Mouse (Mus musculus) mouse trophoblast stem cell (cell line): Measurements from ENCODE around the gene Cbx3.
"Not testable (repeated sequence)": the region's sequence is repeated elsewhere in the genome, so short reads cannot be mapped to it uniquely, and the experiment has no call there.

Source experiments
- in situ Hi-C, 2 experiments: fragments of 300-500 bp; cut with MseI, MboI; formaldehyde crosslinking; loops; 2 replicates in 1 of 2; 3 replicates in 1 of 2; pipeline ENCODE4 v1.15.1; 2025

The Cbx3 gene

DNA sequence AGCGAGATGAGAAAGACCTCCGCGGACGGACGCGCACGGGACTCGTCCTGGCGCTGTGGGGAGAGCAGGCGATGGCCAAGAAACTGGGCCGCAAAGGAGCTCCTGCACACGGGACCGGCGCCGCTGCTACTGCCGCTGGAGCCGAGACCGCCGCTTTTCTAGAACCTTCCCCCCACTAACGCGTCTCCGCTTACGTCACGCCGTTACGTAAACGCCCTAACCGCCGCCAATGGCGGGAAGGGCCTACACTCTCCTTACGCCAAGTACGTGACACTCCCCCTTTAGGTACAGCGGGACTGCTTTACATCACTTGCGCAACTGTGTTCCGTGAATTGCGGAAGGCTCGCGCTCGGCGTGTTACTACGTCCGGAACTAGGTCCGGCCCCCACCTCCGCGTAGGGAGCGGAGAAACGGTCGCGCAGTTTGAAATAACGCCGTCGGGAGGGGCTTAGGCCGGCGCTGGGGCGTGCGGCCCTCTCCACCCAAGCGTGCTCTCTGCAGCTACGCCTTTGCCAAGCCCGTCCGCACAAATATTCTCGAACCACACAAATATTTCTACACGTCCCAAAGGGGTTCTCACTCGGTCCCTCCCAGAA, 347 bp upstream of the Cbx3 start, which contains the start of gene Hnrnpa2b1:
Gene Hnrnpa2b1, minus strand, starts transcription at position 180 of the 596 bp plus-strand sequence.
- in situ Hi-C loops, result no loop called here

DNA sequence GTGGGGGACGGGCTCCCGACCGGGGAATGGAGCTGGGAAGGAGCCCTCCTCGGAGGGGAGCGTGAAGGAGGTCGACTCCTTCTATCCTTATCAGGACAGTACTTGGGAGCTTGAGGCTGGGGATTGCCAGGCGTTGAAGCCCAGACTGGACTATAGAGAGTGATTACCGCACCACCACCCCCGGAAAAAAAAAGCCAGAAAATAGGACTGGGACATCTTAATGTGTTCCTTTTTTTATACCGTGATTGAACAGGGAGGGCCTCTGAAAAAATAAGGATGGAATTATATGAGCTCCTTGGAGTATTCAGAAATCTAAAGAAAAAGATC, 982 bp downstream of the Cbx3 start:
- in situ Hi-C loops, result no loop called here

DNA sequence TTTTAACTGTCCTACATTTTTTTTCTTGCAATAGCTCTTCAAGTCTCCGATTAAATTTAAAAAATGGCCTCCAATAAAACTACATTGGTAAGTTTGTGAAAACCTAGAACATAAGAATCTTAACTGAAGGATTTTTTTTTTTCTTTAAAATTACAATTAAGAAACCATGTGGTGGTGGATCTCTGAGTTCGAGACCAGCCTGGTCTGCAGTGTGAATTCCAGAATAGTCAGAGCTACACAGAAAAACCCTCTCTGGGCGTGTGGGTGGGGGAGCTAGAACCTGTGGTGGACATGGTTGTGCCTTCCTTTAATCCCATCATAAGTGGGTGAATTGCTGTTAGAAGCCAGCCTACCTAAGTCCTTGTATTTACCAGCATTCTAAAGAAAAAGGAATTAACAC, 1.6 kb downstream of the Cbx3 start:
- in situ Hi-C loops, result no loop called here

GRCm38 (mm10) chr6:51472213-51472612, 2.1 kb downstream of the Cbx3 start:
- in situ Hi-C loops, result no loop called here

GRCm38 (mm10) chr6:51479136-51479731, 9.1 kb downstream of the Cbx3 start:
- in situ Hi-C loops, result no loop called here

DNA sequence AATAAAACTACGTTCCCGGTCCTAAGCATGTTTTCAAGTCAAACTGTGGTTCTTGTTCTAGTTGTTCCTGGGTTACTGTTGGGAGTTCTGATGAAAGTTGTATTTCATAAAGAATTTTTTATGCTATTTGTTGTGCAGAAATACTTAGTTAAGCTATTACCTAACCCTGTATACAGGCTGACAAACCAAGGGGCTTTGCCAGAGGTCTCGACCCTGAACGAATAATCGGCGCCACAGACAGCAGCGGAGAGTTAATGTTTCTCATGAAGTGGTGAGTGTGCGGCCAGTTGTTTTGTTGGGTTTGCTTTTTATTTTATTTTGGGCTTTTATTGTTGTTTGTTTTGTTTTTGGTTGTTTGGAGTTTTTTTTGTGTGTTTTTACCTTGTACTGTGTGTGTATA, 11.4 kb downstream of the Cbx3 start:
- in situ Hi-C loops, result no loop called here

DNA sequence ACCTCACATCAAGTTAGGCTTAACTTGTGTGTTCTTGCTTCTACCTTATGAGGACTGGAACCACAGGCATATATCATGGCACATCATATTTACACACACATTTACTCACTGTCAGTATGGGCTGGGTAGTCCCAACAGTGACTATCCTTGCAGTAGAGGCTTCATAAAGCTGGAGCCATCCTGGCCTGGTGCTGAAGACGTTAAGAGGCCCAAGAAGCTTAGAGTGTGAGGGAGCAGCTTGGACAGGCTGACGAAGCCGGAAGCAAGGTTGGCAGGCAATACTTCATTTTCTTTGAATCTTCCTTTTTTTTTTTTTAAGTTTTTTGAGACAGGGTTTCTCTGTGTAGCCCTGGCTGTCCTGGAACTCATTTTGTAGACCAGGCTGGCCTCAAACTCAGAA, 13.7 kb downstream of the Cbx3 start:
- in situ Hi-C loops, result no loop called here

DNA sequence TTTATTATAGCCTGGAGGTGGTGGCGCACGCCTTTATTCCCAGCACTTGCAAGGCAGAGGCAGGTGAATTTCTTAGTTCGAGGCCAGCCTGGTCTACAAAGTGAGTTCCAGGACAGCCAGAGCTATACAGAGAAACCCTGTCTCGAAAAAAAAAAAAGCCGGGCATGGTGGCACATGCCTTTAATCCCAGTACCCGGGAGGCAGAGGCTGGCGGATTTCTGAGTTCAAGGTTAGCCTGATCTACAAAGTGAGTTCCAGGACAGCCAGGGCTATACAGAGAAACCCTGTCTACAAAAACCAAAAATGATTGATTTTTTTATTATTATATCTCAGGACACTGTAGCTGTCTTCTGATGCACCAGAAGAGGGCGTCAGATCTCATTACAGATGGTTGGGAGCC, 14.4 kb downstream of the Cbx3 start:
- in situ Hi-C loops, result not testable (repeated sequence)

GRCm38 (mm10) chr6:51485646-51486045, 15.5 kb downstream of the Cbx3 start:
- in situ Hi-C loops, result no loop called here

- in situ Hi-C loops, result no loop called here
Measured at GRCm38 (mm10) chr6:51486076-51486710, 16.0 kb downstream of the Cbx3 start.

DNA sequence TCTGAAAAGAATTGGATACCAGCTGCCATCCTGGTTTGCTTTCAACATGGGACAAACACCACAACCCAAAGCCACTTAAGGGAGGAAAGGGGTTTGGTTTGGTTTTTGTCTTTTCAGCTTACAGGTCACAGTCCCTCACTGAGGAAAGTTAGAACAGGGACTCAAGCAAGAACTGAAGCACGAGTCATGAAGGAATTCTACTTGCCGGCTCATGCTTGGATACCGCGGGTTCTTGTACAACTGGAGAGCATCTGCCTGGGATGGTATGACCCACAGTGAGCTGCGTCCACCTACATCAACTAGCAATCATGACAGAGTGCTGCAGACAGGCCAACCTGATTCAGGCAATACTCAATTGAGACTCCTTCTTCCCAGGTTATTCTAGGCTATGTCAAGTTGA, 16.6 kb downstream of the Cbx3 start:
- in situ Hi-C loops, result no loop called here

- in situ Hi-C loops, result no loop called here
Measured at GRCm38 (mm10) chr6:51489787-51490186, 19.6 kb downstream of the Cbx3 start.

DNA sequence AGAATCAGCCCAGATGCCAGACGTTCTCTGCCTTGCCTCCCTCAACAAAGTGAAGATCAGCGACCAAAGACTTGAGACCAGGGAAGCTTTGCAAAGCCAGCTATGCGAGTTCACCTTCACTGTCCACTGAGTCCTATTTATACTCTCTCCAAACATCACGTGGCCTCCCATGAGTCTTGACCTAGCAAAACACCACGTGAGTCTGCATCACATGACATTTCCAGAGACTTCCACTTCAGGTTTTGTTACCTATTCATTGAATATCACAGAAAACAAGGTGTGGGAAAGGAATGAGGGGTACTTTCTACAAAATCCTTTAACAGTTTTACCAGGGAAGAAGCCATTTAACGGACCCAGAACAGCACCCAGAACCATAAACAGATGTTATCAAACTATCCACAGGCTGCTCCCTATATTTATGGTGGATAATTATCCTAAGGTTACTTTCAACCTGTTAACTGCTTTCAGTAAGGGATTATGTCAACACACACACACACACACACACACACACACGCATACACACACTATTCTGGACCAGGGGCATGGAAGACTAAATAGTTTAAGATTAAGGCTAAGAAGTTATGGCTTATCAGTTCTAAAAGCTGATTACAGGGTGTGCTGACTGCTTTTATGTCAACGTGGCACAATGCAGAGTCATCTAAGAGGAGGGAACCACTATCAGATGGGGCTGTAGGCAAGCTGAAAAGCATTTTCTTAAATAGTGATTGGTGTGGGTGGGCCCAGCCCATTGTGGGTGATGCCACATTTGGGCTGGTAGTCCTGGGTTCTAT, 27.4 kb downstream of the Cbx3 start:
- in situ Hi-C loops, result no loop called here

GRCm38 (mm10) chr6:51505671-51506070, 35.5 kb downstream of the Cbx3 start:
- in situ Hi-C loops, result loop anchor here in 1 of 2 experiments (5.0 kb wide), 1 partner anchor 72 kb away; no protein-coding TSS in a partner anchor

GRCm38 (mm10) chr6:51507556-51507955, 37.4 kb downstream of the Cbx3 start:
- in situ Hi-C loops, result loop anchor here in 1 of 2 experiments (5.0 kb wide), 1 partner anchor 70 kb away; no protein-coding TSS in a partner anchor

DNA sequence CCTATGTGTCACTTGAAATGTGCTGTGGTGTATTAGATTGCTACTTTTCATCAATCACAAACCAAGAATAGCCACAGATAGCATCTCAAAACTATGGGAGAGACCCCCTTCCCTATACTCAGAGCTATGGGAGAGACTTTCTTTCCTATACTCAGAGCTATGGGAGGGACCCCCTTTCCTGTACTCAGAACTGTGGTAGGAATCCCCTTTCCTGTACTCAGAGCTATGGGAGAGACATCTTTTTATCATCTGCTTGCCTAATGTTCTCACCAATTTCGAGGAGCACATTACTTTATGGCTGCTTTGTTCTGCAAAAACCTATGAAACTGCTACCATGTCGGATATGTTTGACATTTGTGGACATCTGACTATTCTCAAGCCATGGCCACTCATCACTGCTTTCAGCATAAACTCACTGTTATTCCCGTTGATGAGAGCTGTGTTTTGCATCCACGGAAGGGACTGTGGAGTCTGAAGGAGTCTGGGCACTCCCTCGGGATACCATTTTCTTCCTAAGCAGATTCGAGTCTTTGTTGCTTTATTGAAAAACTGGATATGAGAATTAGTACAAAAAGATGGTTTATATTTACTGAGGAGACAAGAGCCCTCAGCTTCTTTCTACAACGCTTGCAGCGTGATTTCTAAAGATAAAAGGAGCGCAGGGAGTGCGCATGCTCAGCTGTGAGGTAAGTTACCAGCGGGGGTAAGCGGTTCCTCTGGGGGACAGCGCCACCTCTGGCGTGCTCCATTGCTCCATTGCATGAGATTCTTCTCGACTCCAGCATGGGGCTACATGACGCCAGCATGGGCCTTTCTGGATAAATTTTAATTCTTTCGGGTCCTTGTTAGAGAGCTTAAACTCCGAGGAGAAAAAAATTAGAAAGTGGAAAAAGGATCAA, 38.8 kb downstream of the Cbx3 start:
- in situ Hi-C loops, result loop anchor here in 1 of 2 experiments (5.0 kb wide), 1 partner anchor 68 kb away; no protein-coding TSS in a partner anchor

DNA sequence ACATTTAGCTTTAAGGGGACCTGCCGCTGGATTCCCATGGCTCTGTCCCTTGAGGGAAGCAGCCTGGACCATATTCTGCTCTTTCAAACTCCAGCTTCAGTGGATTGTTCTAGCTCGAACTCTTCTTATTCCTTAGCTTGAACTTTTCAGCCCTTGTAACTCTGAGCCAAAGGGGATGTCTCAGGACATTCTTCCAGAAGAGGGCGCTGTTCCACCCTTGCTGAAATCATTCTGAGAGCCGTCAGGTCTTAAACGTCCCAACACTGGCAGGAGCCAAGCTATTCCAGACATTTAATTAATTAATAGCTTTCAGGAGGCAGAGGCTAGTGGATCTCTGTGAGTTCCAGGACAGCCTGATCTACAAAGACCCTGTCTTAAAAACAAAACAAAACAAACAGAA, 39.9 kb downstream of the Cbx3 start:
- in situ Hi-C loops, result loop anchor here in 1 of 2 experiments (5.0 kb wide), 1 partner anchor 67 kb away; no protein-coding TSS in a partner anchor

DNA sequence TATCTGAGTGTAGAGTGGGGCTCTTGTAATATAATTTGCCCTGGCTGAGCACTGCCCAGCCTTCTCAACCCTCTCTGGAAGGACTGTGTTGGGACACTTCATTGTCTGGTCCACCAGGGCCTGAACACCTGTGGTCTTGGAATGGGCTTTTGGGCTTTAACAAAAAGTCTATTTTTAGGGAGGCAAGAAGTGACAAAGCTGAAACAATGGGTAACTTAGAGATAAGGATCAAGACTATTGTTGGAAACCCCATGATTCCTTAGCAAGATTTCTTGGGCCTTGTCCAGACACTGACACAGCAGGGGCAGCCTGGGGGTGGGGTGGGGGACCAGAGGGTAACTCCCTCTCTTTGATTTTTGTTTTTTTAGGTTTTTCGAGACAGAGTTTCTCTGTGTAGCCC, 40.8 kb downstream of the Cbx3 start:
- in situ Hi-C loops, result loop anchor here in 1 of 2 experiments (5.0 kb wide), 1 partner anchor 66 kb away; no protein-coding TSS in a partner anchor

GRCm38 (mm10) chr6:51513745-51514144, 43.6 kb downstream of the Cbx3 start:
- in situ Hi-C loops, result loop anchor here in 1 of 2 experiments (5.0 kb wide), 1 partner anchor 64 kb away; no protein-coding TSS in a partner anchor

- in situ Hi-C loops, result loop anchor here in 1 of 2 experiments (5.0 kb wide), 1 partner anchor 62 kb away; no protein-coding TSS in a partner anchor
Measured at GRCm38 (mm10) chr6:51514860-51515259, 44.7 kb downstream of the Cbx3 start.

DNA sequence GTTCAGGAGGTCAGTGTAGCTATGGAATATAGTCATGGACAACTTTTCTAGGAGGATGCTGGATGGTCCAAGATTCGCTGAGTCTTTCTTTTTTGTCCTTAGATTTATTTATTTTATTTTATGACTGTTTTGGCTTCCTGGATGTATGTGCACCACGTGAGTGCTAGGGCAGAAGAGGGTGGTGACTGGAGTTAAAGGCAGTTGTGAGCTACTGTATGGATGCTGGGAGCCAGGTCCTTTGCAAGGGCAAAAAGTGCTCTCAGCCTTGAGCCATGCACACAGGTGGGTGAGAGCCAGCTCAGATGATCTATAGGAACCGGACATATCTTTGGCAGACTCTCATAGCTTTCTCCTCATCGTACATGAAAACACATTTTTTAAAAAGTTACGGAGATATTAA, 53.1 kb downstream of the Cbx3 start:
- in situ Hi-C loops, result no loop called here
